Mouse (Mus musculus) liver, postnatal 0 days (tissue): ENCODE measurements around the gene Hoxd8.

Experiments
- CTCF ChIP-seq: sonication (generic); IDR thresholded peaks from 2 replicates; pipeline ENCODE4 v1.5.1; 2016; ENCODE audit warnings: antibody characterized with exemption, low read depth
- EP300 ChIP-seq: IDR thresholded peaks from 2 replicates; pipeline ENCODE4 v1.6.1; 2016; ENCODE audit warnings: antibody characterized with exemption, low read depth, mild to moderate bottlenecking

GRCm38 (mm10) chr2:74740311-74741091 lies 36.1 kb downstream of the Hoxd8 start:
- TF ChIP-seq CTCF: no peak
- no peak for TF ChIP-seq EP300
